Comparison of ENCODE assay signal across 8 mouse cellular contexts in the genomic region with DNA sequence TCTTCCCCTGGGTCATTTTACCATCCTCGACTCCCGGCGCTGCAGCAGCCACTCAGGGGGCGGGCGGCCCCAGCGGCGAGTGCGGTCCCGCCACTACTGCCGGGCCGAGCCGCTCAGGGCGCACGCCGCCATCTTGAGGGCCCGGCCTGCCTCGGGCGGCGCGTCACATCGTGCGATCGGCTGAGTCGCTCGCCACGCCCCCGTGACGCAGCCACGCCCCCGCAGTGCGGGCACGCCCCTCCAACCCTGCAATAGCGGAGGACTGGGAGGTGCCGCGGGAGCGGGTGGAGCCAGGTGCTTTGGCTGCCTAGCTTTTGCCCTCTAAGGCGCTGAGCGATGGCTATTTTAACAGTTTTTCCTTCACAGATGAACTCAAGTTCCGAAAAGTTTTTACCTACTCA. TPM values are rescaled to one million over a fixed set of nuclear protein-coding genes. Genes with fewer than 3 reads are reported as not detected.
DNase-seq lines count a peak whose midpoint lies in the region; ATAC-seq and TF ChIP-seq lines count a peak whose summit lies in the region.

Gene Mfsd14a, minus strand, starts transcription at position 215 of the 401 bp plus-strand sequence.

- H3K4me1 ChIP-seq in MEL (ENCODE audit: control insufficient read depth in 1 of 2, insufficient read depth in 2 of 2, low read length in 2 of 2) = peaks cover 2 to 25% of the 10 kb centered on the region in 2 experiments; a peak in 2 of 4 replicates
- peaks cover 11% of the 10 kb centered on the region for H3K4me1 ChIP-seq in cerebellum, adult 2 months (ENCODE audit: control insufficient read depth, insufficient read depth, low read length)
- H3K4me1 ChIP-seq in forebrain, postnatal 0 days (ENCODE audit: insufficient read depth) = peaks cover 7% of the 10 kb centered on the region; the same call in 1 of the 2 replicates
- peaks cover 24% of the 10 kb centered on the region for H3K4me1 ChIP-seq in lung, embryonic 15.5 days

- H3K27me3 ChIP-seq in MEL (ENCODE audit: control insufficient read depth in 1 of 2, insufficient read depth in 2 of 2, low read length in 2 of 2) = no peaks in the 10 kb centered on the region
- no peaks in the 10 kb centered on the region for H3K27me3 ChIP-seq in cerebellum, adult 2 months (ENCODE audit: control insufficient read depth, insufficient read depth, low read length)
- H3K27me3 ChIP-seq in forebrain, postnatal 0 days (ENCODE audit: insufficient read depth, low read length) = no peaks in the 10 kb centered on the region
- H3K27me3 ChIP-seq in lung, embryonic 15.5 days = no peaks in the 10 kb centered on the region

- H3K9ac ChIP-seq in MEL (ENCODE audit: control insufficient read depth, low read depth, low read length, poor library complexity, severe bottlenecking) = peak within 1 kb of the TSS; percentile 96
- H3K9ac ChIP-seq in forebrain, postnatal 0 days = peak within 1 kb of the TSS; percentile 93
- peak within 1 kb of the TSS; percentile 98 for H3K9ac ChIP-seq in lung, embryonic 15.5 days

- peak within 1 kb of the TSS; percentile 91 to 95 for H3K4me3 ChIP-seq in MEL (ENCODE audit: control insufficient read depth in 1 of 2, insufficient read depth in 1 of 2, low read depth in 2 of 2, low read length in 2 of 2)
- H3K4me3 ChIP-seq in cerebellum, adult 2 months (replicated peaks; ENCODE audit: insufficient read depth, low read depth, low read length) = peak within 1 kb of the TSS; percentile 64
- peak within 1 kb of the TSS; percentile 91 for H3K4me3 ChIP-seq in forebrain, postnatal 0 days (ENCODE audit: low read depth, low read length)
- H3K4me3 ChIP-seq in lung, embryonic 15.5 days = peak within 1 kb of the TSS; percentile 82

- peak within 1 kb of the TSS; percentile 77 for H3K27ac ChIP-seq in MEL (ENCODE audit: control insufficient read depth, low read depth, low read length)
- H3K27ac ChIP-seq in cerebellum, adult 2 months (ENCODE audit: insufficient read depth, low read length) = peak within 1 kb of the TSS; percentile 25
- peak within 1 kb of the TSS; percentile 91 for H3K27ac ChIP-seq in forebrain, postnatal 0 days (ENCODE audit: low read depth, low read length)
- peak within 1 kb of the TSS; percentile 88 for H3K27ac ChIP-seq in lung, embryonic 15.5 days

- peaks cover 0 to 21% of the 10 kb centered on the region in 2 experiments; a peak in 3 of 4 replicates for H3K36me3 ChIP-seq in MEL (ENCODE audit: control insufficient read depth in 1 of 2, insufficient read depth in 2 of 2, low read length in 2 of 2)
- no peaks in the 10 kb centered on the region for H3K36me3 ChIP-seq in forebrain, postnatal 0 days (ENCODE audit: insufficient read depth)
- H3K36me3 ChIP-seq in lung, embryonic 15.5 days = no peaks in the 10 kb centered on the region

- no peak for TF ChIP-seq RAD21 in MEL (IDR thresholded peaks at IDR 0.05; ENCODE audit: low read depth, low read length)

- H3K4me2 ChIP-seq in forebrain, postnatal 0 days (ENCODE audit: low read depth) = peak within 1 kb of the TSS; percentile 69
- H3K4me2 ChIP-seq in lung, embryonic 15.5 days = peak within 1 kb of the TSS; percentile 61

- peak; percentile 97 for DNase-seq in MEL (ENCODE audit: low read depth, low spot score)
- peak; percentile 98 to 99 for DNase-seq in cerebellum, adult 2 months
- DNase-seq in forebrain, postnatal 0 days = peak; percentile 94
- DNase-seq in heart, postnatal 4 days = peak; percentile 100
- DNase-seq in layer of hippocampus, adult 8-10 months (ENCODE audit: low spot score in 2 of 2) = peak; percentile 95 to 96
- DNase-seq in ovary, adult 18-20 months (ENCODE audit: low spot score) = peak; percentile 98
- peak; percentile 97 for DNase-seq in thymus, postnatal 0 days (ENCODE audit: low spot score)

- ATAC-seq in forebrain, postnatal 0 days = peak; percentile 99
- ATAC-seq in lung, embryonic 15.5 days (ENCODE audit: borderline replicate concordance, extremely low read depth, low FRiP score, low TSS enrichment) = peak; percentile 100

- TF ChIP-seq POLR2A in MEL (IDR thresholded peaks at IDR 0.05; ENCODE audit: control insufficient read depth in 1 of 2, insufficient read depth in 1 of 2, low read depth in 1 of 2, low read length in 2 of 2, poor library complexity in 1 of 2) = peak; percentile 92 to 98
- TF ChIP-seq POLR2A in cerebellum, adult 2 months (IDR thresholded peaks at IDR 0.05; ENCODE audit: borderline replicate concordance, insufficient read depth, low read length) = peak; percentile 87

- no peak for TF ChIP-seq EP300 in MEL (IDR thresholded peaks at IDR 0.05; ENCODE audit: low read depth in 1 of 2, low read length in 2 of 2)

- no peaks in the 10 kb centered on the region for H3K9me3 ChIP-seq in MEL (replicated peaks; ENCODE audit: insufficient read depth, low read length)
- H3K9me3 ChIP-seq in forebrain, postnatal 0 days (ENCODE audit: low read length) = no peaks in the 10 kb centered on the region
- H3K9me3 ChIP-seq in lung, embryonic 15.5 days = no peaks in the 10 kb centered on the region

- TF ChIP-seq CTCF in MEL (IDR thresholded peaks at IDR 0.05 in 2 of 3, conservative IDR thresholded peaks at IDR 0.05 in 1 of 3; ENCODE audit: control insufficient read depth in 1 of 3, insufficient read depth in 1 of 3, low read depth in 2 of 3, low read length in 3 of 3, poor library complexity in 1 of 3, severe bottlenecking in 1 of 3) = no peak
- TF ChIP-seq CTCF in cerebellum, adult 2 months (IDR thresholded peaks at IDR 0.05; ENCODE audit: borderline replicate concordance, insufficient read depth, low read depth, low read length) = no peak
- TF ChIP-seq CTCF in forebrain, postnatal 0 days (IDR thresholded peaks at IDR 0.05; ENCODE audit: low read depth) = no peak

- WGBS in cerebellum, adult 2 months = under 1% methylated on average over 39 of the region's 39 CpGs
- 2% methylated on average over 39 of the region's 39 CpGs for WGBS in forebrain, postnatal 0 days
- WGBS in lung, embryonic 15.5 days = under 1% methylated on average over 39 of the region's 39 CpGs

- H3K79me2 ChIP-seq in MEL (ENCODE audit: control insufficient read depth, insufficient read depth, low read length, poor library complexity) = peaks cover 45% of the 10 kb centered on the region

TF ChIP-seq in MEL, 35 proteins besides CTCF, POLR2A, EP300 and RAD21 (continues in another document):
- TF ChIP-seq POLR2AphosphoS5 (IDR thresholded peaks at IDR 0.05; ENCODE audit: borderline replicate concordance, low read depth, low read length) = no peak
- no peak for TF ChIP-seq ZC3H11A (IDR thresholded peaks at IDR 0.05; ENCODE audit: low read depth, low read length)
- TF ChIP-seq ZNF384 (IDR thresholded peaks at IDR 0.05; ENCODE audit: low read depth, low read length) = no peak
- TF ChIP-seq GABPA (IDR thresholded peaks at IDR 0.05; ENCODE audit: low read depth, low read length) = no peak
- TF ChIP-seq ZMIZ1 (IDR thresholded peaks at IDR 0.05; ENCODE audit: low read depth, low read length) = peak; percentile 88
- peak; percentile 74 for TF ChIP-seq USF1 (IDR thresholded peaks at IDR 0.05; ENCODE audit: low read depth, low read length)
- no peak; the same call in 1 of the 2 replicates for TF ChIP-seq UBTF (IDR thresholded peaks at IDR 0.05; ENCODE audit: borderline replicate concordance, insufficient read depth, low read depth, low read length)
- no peak for TF ChIP-seq SMC3 (IDR thresholded peaks at IDR 0.05; ENCODE audit: low read depth, low read length)
- peak; percentile 68; the same call in 1 of the 2 replicates for TF ChIP-seq SIN3A (IDR thresholded peaks at IDR 0.05; ENCODE audit: low read length)
- TF ChIP-seq ZKSCAN1 (IDR thresholded peaks at IDR 0.05; ENCODE audit: low read depth, low read length) = no peak
- no peak for TF ChIP-seq CHD1 (IDR thresholded peaks at IDR 0.05; ENCODE audit: low read depth, low read length)
- no peak for TF ChIP-seq USF2 (IDR thresholded peaks at IDR 0.05; ENCODE audit: borderline replicate concordance in 1 of 2, insufficient read depth in 1 of 2, low read depth in 1 of 2, low read length in 2 of 2)
- TF ChIP-seq CHD2 (IDR thresholded peaks at IDR 0.05; ENCODE audit: low read length) = no peak
- TF ChIP-seq MYB (IDR thresholded peaks at IDR 0.05; ENCODE audit: low read depth, low read length) = 0 out of 2 replicates have a peak, but pooled peaks have one; percentile 5
- TF ChIP-seq JUND (IDR thresholded peaks at IDR 0.05; ENCODE audit: low read depth, low read length) = no peak
- no peak for TF ChIP-seq MAFK (IDR thresholded peaks at IDR 0.05; ENCODE audit: borderline replicate concordance, low read depth, low read length)
- no peak for TF ChIP-seq E2F4 (IDR thresholded peaks at IDR 0.05; ENCODE audit: borderline replicate concordance, low read depth, low read length)
- peak; percentile 89; the same call in 1 of the 2 replicates for TF ChIP-seq POLR2AphosphoS2 (IDR thresholded peaks at IDR 0.05; ENCODE audit: low read length)
- 0 out of 2 replicates have a peak, but pooled peaks have one; percentile 26 for TF ChIP-seq RCOR1 (IDR thresholded peaks at IDR 0.05; ENCODE audit: low read depth, low read length)
- TF ChIP-seq MYC (IDR thresholded peaks at IDR 0.05; ENCODE audit: low read depth, low read length) = no peak
- TF ChIP-seq MAZ (IDR thresholded peaks at IDR 0.05; ENCODE audit: low read depth, low read length) = no peak
- no peak for TF ChIP-seq MAX (IDR thresholded peaks at IDR 0.05; ENCODE audit: low read length)
- TF ChIP-seq HCFC1 (IDR thresholded peaks at IDR 0.05; ENCODE audit: low read depth, low read length) = peak; percentile 76
- no peak for TF ChIP-seq GATA1 (IDR thresholded peaks at IDR 0.05; ENCODE audit: low read depth, low read length)
- no peak; the same call in 1 of the 2 replicates for TF ChIP-seq MXI1 (IDR thresholded peaks at IDR 0.05; ENCODE audit: low read depth, low read length)
- TF ChIP-seq MEF2A (IDR thresholded peaks at IDR 0.05; ENCODE audit: extremely low read depth, insufficient replicate concordance, low read depth, low read length, poor library complexity, severe bottlenecking) = 0 out of 2 replicates have a peak, but pooled peaks have one; percentile 35
- TF ChIP-seq TAL1 (IDR thresholded peaks at IDR 0.05; ENCODE audit: low read length) = no peak

RNA-seq across cellular contexts. Expression of gene Mfsd14a, which starts in this region (rescaled TPM):
- 36.8 and 39.2 TPM in 2 replicates for total RNA-seq in MEL (2012; rRNA removed)
- 100 to 1,000 TPM in 1 of 2 experiments, 10 to 100 TPM in 1; 45.9 to 111 TPM for polyA plus RNA-seq in MEL (2012; ENCODE audit: insufficient read depth in 1 of 2, insufficient read length in 2 of 2, low read depth in 1 of 2, low replicate concordance in 2 of 2, missing spikeins in 1 of 2)
- polyA plus RNA-seq in cerebellum, adult 2 months (2012; rRNA removed) = 45.2 and 47.2 TPM in 2 replicates
- total RNA-seq in forebrain, postnatal 0 days (2014; rRNA removed) = 57.6 and 58.6 TPM in 2 replicates
- polyA plus RNA-seq in forebrain, postnatal 0 days (2015; fragmentation: Nextera tagmentation; extraction: Ambion mirVana) = 46.6 and 51.7 TPM in 2 replicates
- 10 to 100 TPM; 33.5 to 33.6 TPM for total RNA-seq in heart, postnatal 4 days (2021)
- total RNA-seq in layer of hippocampus, adult 8-10 months (2022) = 10 to 100 TPM; 55.4 to 62.1 (median 59.8) TPM
- polyA plus RNA-seq in lung, embryonic 15.5 days (2015; fragmentation: Nextera tagmentation; extraction: Ambion mirVana) = 86.0 TPM in 2 replicates
- 68.6 and 69.9 TPM in 2 replicates for polyA plus RNA-seq in thymus, postnatal 0 days (2015; fragmentation: Nextera tagmentation; extraction: Ambion mirVana)

Comparison
In these comparisons a context has a peak if more than half of its experiments do, and no peak if none do; other contexts are left out.
1. Peak in every context shown above with its lines: DNase-seq, ATAC-seq, H3K4me3 ChIP-seq and H3K27ac ChIP-seq.
2. H3K27ac ChIP-seq: peak in every context shown above with its lines; median percentile 91 in forebrain, postnatal 0 days; 88 in lung, embryonic 15.5 days; 77 in MEL; 25 in cerebellum, adult 2 months.